Mouse (Mus musculus) megakaryocyte, embryonic 14.5 days (primary cell): ENCODE measurements at regions not wholly inside any gene's neighbourhood (a gene's known extent, or its start where the extent isn't known, plus 50 kb on each side); places are given as distances from the start of the nearest gene placed in this dataset.

Source experiments
- H3K27me3 ChIP-seq: replicated peaks from 2 replicates; pipeline ENCODE3; 2012; ENCODE audit warnings: inconsistent platforms
- H3K36me3 ChIP-seq: replicated peaks from 2 replicates; pipeline ENCODE3; 2012; ENCODE audit warnings: low read length, inconsistent platforms, mixed read lengths
- H3K4me1 ChIP-seq: 2 replicates; pipeline ENCODE4 v1.6.1; 2012; ENCODE audit warnings: inconsistent platforms
- H3K4me3 ChIP-seq: replicated peaks from 2 replicates; pipeline ENCODE3; 2012; ENCODE audit warnings: moderate library complexity, mild to moderate bottlenecking, inconsistent platforms
- H3K9me3 ChIP-seq: 2 replicates; pipeline ENCODE4 v1.6.1; 2012; ENCODE audit warnings: inconsistent platforms
- FLI1 ChIP-seq: IDR thresholded peaks from 2 replicates; pipeline ENCODE4 v1.6.1; 2012; ENCODE audit warnings: low read length, inconsistent platforms, mixed read lengths
- GATA1 ChIP-seq: IDR thresholded peaks from 3 replicates; pipeline ENCODE4 v1.6.1; 2012; ENCODE audit warnings: mixed read lengths, low read length, inconsistent platforms, borderline replicate concordance

DNA sequence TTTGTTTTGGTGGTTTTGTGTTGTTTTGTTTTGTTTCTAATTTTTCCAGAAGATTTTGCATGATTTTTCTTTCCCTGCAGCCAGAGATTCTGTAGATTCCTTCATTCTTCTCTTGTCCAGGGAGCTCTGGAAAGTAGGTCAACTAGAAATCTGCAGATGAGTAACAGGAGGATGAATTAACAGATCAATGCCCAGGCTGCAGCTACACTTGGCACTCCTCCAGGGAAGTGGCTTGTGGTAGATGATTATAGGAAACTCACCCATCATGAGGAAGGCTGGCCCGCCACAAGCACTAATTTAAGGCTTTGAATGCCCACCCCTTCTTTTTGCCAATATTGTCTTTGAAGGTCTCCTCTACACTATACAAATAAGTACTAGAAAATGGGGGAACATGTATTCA, 52.0 kb upstream of the B3gat1 start:
- H3K4me1 ChIP-seq = no peaks in the 10 kb centered on the region
- no peak overlapping the region for H3K4me3 ChIP-seq
- TF ChIP-seq GATA1 = no peak
- TF ChIP-seq FLI1 = no peak
- H3K36me3 ChIP-seq = no peaks in the 10 kb centered on the region
- no peaks in the 10 kb centered on the region for H3K27me3 ChIP-seq
- H3K9me3 ChIP-seq = 0 out of 2 replicates have a peak, but pooled peaks cover 4% of the 10 kb centered on the region
